Mouse (Mus musculus): ENCODE measurements around the gene Tanc2. TPM values are rescaled to one million over a fixed set of nuclear protein-coding genes. Genes with fewer than 3 reads are reported as not detected.

The Tanc2 gene
- 136 and 163 TPM in 2 replicates for total RNA-seq (2014; rRNA removed)
- 31.4 and 37.3 TPM in 2 replicates for polyA plus RNA-seq (2015; fragmentation: Nextera tagmentation; extraction: Ambion mirVana)

DNA sequence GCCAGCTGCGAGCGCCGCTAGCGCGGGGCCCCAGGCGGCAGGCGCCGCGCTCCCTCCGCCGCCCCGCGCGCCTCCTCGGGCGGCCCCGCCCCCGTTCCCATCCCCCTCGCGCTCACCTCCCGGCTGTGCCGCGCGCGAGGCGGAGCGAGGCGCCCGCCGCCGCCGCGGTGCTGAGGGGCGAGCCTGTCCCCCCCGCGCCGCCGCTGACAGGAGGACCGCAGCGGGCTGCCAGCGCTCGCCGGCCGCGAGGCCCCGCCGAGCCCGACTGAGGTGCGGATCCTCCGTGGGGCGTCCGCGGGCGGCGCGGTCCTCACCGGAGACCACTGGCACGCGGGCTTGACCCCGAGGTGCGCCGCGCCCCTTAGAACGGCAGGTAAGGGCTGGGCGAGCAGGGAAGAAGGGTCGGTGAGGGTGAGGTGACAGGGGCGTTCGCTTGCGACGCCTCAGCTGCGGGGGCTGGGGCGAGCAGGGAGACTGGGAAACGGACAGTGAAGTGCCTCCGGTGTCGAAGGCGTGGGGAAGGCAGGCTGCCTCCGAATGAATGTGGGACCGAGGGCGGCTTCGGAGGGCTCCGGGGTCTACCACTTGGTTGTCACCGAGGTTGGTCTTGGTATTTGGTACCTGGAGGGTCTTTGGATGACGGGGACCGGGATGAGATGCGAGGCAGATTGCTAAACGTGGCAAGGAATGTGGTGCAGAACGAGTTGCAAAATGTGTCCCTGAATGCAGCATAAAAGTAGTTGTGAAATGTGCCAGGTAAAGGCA lies at the start of gene Tanc2:
TSS of gene Tanc2 (plus strand) at position 110 of the 765 bp plus-strand sequence.
- Histone ChIP-seq H3K4me2 (ENCODE audit: low read depth, low read length, poor library complexity, severe bottlenecking) (peak within 1 kb of the TSS; percentile 58), H3K36me3 (ENCODE audit: insufficient read depth, low read length) (no peaks in the 10 kb centered on the region), H3K4me1 (ENCODE audit: insufficient read depth, low read length) (no peaks in the 10 kb centered on the region), H3K9ac (replicated peaks; ENCODE audit: low read length, poor library complexity, severe bottlenecking) (peak within 1 kb of the TSS; percentile 96), H3K27me3 (ENCODE audit: insufficient read depth, low read length) (no peaks in the 10 kb centered on the region), H3K4me3 (ENCODE audit: low read depth, low read length) (peak within 1 kb of the TSS; percentile 94), H3K27ac (ENCODE audit: low read depth, low read length) (peak within 1 kb of the TSS; percentile 96), H3K9me3 (ENCODE audit: low read length) (no peaks in the 10 kb centered on the region)
- DNase-seq (ENCODE audit: low spot score), result peak; percentile 71
- TF ChIP-seq CTCF (IDR thresholded peaks at IDR 0.05), result no peak
- under 1% methylated on average over 59 of the region's 87 CpGs for WGBS
- peak; percentile 88 for ATAC-seq (ENCODE audit: low FRiP score)

- DNase-seq (ENCODE audit: low spot score) (no peak), ATAC-seq (ENCODE audit: low FRiP score) (no peak)
- no peak for TF ChIP-seq CTCF (IDR thresholded peaks at IDR 0.05)
- H3K27ac ChIP-seq (ENCODE audit: low read depth, low read length), result no peak overlapping the region
- H3K9ac ChIP-seq (replicated peaks; ENCODE audit: low read length, poor library complexity, severe bottlenecking), result no peak overlapping the region
- no peaks in the 10 kb centered on the region for H3K9me3 ChIP-seq (ENCODE audit: low read length)
- H3K4me2 ChIP-seq (ENCODE audit: low read depth, low read length, poor library complexity, severe bottlenecking), result no peak overlapping the region
- H3K36me3 ChIP-seq (ENCODE audit: insufficient read depth, low read length), result no peaks in the 10 kb centered on the region
- WGBS, result 94% methylated on average over 8 of the region's 8 CpGs
- no peak overlapping the region for H3K4me3 ChIP-seq (ENCODE audit: low read depth, low read length)
- no peaks in the 10 kb centered on the region for H3K27me3 ChIP-seq (ENCODE audit: insufficient read depth, low read length)
- H3K4me1 ChIP-seq (ENCODE audit: insufficient read depth, low read length), result no peaks in the 10 kb centered on the region
These were observed 49.0 kb upstream of the Tanc2 start for GRCm38 (mm10) chr11:105540781-105541180.

DNA sequence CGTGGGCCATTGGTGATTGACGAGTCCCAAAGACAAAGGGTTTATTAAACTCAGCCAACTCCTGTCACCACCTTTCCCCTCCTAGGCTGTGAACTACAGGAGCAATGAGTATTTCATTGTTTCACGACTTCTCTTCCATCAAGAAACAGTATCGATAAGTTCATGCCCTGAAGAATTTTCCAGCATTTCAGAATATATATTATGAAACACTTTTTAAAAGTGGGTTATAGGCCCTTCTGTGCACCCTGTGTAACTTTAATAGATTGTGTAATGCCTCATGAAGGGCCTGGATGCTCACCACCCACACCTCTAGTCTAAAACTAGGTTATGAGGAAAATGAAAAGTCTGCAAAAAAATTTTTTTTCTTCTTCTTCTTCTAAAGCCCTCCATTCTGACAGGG lies 48.4 kb upstream of the Tanc2 start:
- Histone ChIP-seq H3K36me3 (ENCODE audit: insufficient read depth, low read length) (no peaks in the 10 kb centered on the region), H3K27ac (ENCODE audit: low read depth, low read length) (no peak overlapping the region), H3K4me3 (ENCODE audit: low read depth, low read length) (no peak overlapping the region), H3K4me1 (ENCODE audit: insufficient read depth, low read length) (no peaks in the 10 kb centered on the region), H3K27me3 (ENCODE audit: insufficient read depth, low read length) (no peaks in the 10 kb centered on the region), H3K9me3 (ENCODE audit: low read length) (no peaks in the 10 kb centered on the region), H3K4me2 (ENCODE audit: low read depth, low read length, poor library complexity, severe bottlenecking) (no peak overlapping the region), H3K9ac (replicated peaks; ENCODE audit: low read length, poor library complexity, severe bottlenecking) (no peak overlapping the region)
- TF ChIP-seq CTCF (IDR thresholded peaks at IDR 0.05), result no peak
- DNase-seq (ENCODE audit: low spot score), result no peak
- ATAC-seq (ENCODE audit: low FRiP score), result no peak
- WGBS, result 79% methylated on average over 4 of the region's 4 CpGs

DNA sequence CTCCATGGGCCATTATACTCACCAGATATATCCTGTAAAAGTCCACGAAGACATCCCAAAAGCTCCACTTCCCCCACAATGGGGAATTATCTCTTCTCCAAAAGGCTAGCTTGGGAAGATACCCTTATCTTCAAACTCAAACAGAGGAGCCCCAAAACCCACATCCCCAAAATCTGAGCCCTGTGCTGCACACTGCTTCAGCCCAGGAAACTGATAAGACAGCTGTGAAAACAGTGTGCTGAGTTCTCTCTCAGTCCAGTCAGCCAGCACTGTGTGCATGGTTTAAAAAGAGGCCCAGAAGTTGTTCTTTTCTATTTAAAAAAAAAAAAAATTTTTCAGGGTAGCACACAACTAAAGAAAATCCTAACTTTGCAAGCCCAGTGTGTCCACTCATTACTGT lies 47.7 kb upstream of the Tanc2 start:
- H3K9me3 ChIP-seq (ENCODE audit: low read length), result no peaks in the 10 kb centered on the region
- no peak for TF ChIP-seq CTCF (IDR thresholded peaks at IDR 0.05)
- 46% methylated on average over 1 of the region's 1 CpGs for WGBS

GRCm38 (mm10) chr11:105545801-105546200 lies 44.0 kb upstream of the Tanc2 start:
- Histone ChIP-seq H3K4me2 (ENCODE audit: low read depth, low read length, poor library complexity, severe bottlenecking) (no peak overlapping the region), H3K9me3 (ENCODE audit: low read length) (no peaks in the 10 kb centered on the region), H3K9ac (replicated peaks; ENCODE audit: low read length, poor library complexity, severe bottlenecking) (no peak overlapping the region), H3K36me3 (ENCODE audit: insufficient read depth, low read length) (no peaks in the 10 kb centered on the region), H3K27me3 (ENCODE audit: insufficient read depth, low read length) (no peaks in the 10 kb centered on the region), H3K27ac (ENCODE audit: low read depth, low read length) (no peak overlapping the region), H3K4me3 (ENCODE audit: low read depth, low read length) (no peak overlapping the region), H3K4me1 (ENCODE audit: insufficient read depth, low read length) (no peaks in the 10 kb centered on the region)
- DNase-seq (ENCODE audit: low spot score) (no peak), ATAC-seq (ENCODE audit: low FRiP score) (no peak)
- no peak for TF ChIP-seq CTCF (IDR thresholded peaks at IDR 0.05)
- 29% methylated on average over 8 of the region's 8 CpGs for WGBS

More for the DNA sequence above, 47.7 kb upstream of the Tanc2 start:
- Histone ChIP-seq H3K4me1 (ENCODE audit: insufficient read depth, low read length) (no peaks in the 10 kb centered on the region), H3K36me3 (ENCODE audit: insufficient read depth, low read length) (no peaks in the 10 kb centered on the region), H3K27ac (ENCODE audit: low read depth, low read length) (no peak overlapping the region), H3K4me3 (ENCODE audit: low read depth, low read length) (no peak overlapping the region), H3K27me3 (ENCODE audit: insufficient read depth, low read length) (no peaks in the 10 kb centered on the region), H3K9ac (replicated peaks; ENCODE audit: low read length, poor library complexity, severe bottlenecking) (no peak overlapping the region), H3K4me2 (ENCODE audit: low read depth, low read length, poor library complexity, severe bottlenecking) (no peak overlapping the region)
- ATAC-seq (ENCODE audit: low FRiP score), result no peak
- no peak for DNase-seq (ENCODE audit: low spot score)

DNA sequence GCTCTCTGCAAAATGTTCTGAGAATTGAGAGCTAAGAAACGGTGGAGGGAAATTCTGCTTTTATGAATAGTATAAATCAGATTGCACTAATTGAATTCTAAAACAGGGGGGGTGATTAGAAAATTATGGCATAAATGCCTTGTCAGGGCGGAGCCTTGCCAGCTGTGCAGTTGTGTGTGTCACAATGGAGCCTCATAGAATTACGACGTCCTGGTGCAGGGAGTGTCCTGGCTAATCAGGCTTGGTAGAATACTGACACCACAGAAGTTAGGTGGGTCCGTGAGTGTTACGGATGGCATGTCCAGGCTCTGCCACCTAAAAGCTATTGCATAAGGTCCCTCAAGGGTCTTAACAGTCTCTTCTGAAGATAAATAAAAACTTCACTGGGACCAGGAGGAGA lies 43.4 kb upstream of the Tanc2 start:
- no peak overlapping the region for H3K27ac ChIP-seq (ENCODE audit: low read depth, low read length)
- WGBS, result 63% methylated on average over 6 of the region's 6 CpGs
- H3K4me2 ChIP-seq (ENCODE audit: low read depth, low read length, poor library complexity, severe bottlenecking), result no peak overlapping the region
- H3K27me3 ChIP-seq (ENCODE audit: insufficient read depth, low read length), result no peaks in the 10 kb centered on the region
- no peaks in the 10 kb centered on the region for H3K9me3 ChIP-seq (ENCODE audit: low read length)
- no peak overlapping the region for H3K4me3 ChIP-seq (ENCODE audit: low read depth, low read length)
- no peak for ATAC-seq (ENCODE audit: low FRiP score)
- H3K9ac ChIP-seq (replicated peaks; ENCODE audit: low read length, poor library complexity, severe bottlenecking), result no peak overlapping the region
- DNase-seq (ENCODE audit: low spot score), result no peak
- no peaks in the 10 kb centered on the region for H3K36me3 ChIP-seq (ENCODE audit: insufficient read depth, low read length)
- no peak for TF ChIP-seq CTCF (IDR thresholded peaks at IDR 0.05)
- no peaks in the 10 kb centered on the region for H3K4me1 ChIP-seq (ENCODE audit: insufficient read depth, low read length)
